ENCODE assay signal across 12 mouse cellular contexts in the genomic region with DNA sequence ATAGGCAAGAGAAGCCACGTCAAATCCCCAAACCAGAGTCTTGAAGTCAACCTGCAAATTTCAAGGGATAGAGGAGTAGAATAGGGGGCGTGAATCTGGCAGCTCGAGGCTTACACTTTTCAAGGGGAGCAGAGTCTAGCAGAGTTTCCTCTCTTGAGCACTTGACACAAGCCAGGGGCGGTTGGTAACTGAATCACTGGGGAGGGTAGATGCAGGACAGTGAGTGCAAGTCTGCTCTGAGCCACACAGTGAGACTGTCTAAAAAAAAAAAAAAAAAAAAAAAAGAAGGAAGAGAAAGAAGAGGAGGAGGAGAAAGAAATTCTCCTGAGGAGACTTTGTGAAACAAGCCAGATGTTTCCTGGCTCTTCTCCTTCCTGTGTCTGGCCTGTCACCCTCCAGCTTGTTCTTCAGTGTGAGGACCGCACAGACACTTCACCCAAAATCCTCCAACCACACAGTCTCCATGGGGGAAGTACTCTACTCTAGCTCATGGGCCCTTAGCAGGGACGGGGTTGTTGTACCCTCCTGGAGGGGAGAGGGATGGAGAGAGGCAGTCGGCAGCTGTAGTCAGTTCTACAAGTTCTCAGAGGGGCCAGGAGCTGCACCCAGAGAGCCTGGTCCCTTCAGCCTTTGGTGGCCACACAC. TPM values are rescaled to one million over a fixed set of nuclear protein-coding genes. Genes with fewer than 3 reads are reported as not detected.
DNase-seq lines count a peak whose midpoint lies in the region; ATAC-seq and TF ChIP-seq lines count a peak whose summit lies in the region.
"Had no signal": no experiment of that assay in that cellular context is flagged by ENCODE, and none has a peak within 500 bp of the region (broad histone marks: within the 10 kb centered on the region; RNA-seq: fewer than 3 reads in every experiment).

No protein-coding gene starts in this region.

- DNase-seq in kidney, adult 2 months, result peak; percentile 15
- DNase-seq in kidney, adult 11 months, result no peak
- no peak for DNase-seq in CH12.LX (ENCODE audit: extremely low read depth)
- DNase-seq in embryonic facial prominence, embryonic 10.5 days (ENCODE audit: low spot score), result no peak
- DNase-seq in liver, embryonic 13.5 days, result no peak
- no peak for DNase-seq in left cerebral cortex, postnatal 10 days (ENCODE audit: extremely low spot score in 1 of 2, low spot score in 2 of 2)
- no peak for DNase-seq in spleen, postnatal 10 days (ENCODE audit: low spot score in 2 of 2)
- DNase-seq: cerebellum, adult 2 months; right cerebral cortex, postnatal 14 days had no signal

- H3K4me3 ChIP-seq in kidney, adult 2 months (ENCODE audit: insufficient read depth, low read depth, low read length), result no peak overlapping the region
- no peak overlapping the region for H3K4me3 ChIP-seq in CH12.LX (replicated peaks in 1 of 3; ENCODE audit: low read depth in 2 of 3, low read length in 2 of 3, poor library complexity in 1 of 3)
- H3K4me3 ChIP-seq in embryonic facial prominence, embryonic 10.5 days, result no peak overlapping the region
- no peak overlapping the region for H3K4me3 ChIP-seq in liver, embryonic 13.5 days (replicated peaks)

- TF ChIP-seq POLR2A in kidney, adult 2 months (IDR thresholded peaks at IDR 0.05; ENCODE audit: low read depth, low read length), result no peak
- no peak for TF ChIP-seq POLR2A in CH12.LX (IDR thresholded peaks at IDR 0.05; ENCODE audit: low read depth, low read length)

- H3K79me2 ChIP-seq in CH12.LX (replicated peaks; ENCODE audit: control insufficient read depth, extremely low read depth, insufficient read depth, poor library complexity, severe bottlenecking), result no peaks in the 10 kb centered on the region

- TF ChIP-seq EP300 in CH12.LX (IDR thresholded peaks at IDR 0.05; ENCODE audit: low read length), result no peak

- H3K4me2 ChIP-seq in CH12.LX (ENCODE audit: insufficient read depth, low read depth, poor library complexity, severe bottlenecking), result no peak overlapping the region
- H3K4me2 ChIP-seq in liver, embryonic 13.5 days, result no peak overlapping the region

- no peaks in the 10 kb centered on the region for H3K36me3 ChIP-seq in kidney, adult 2 months (ENCODE audit: control insufficient read depth, insufficient read depth, low read length)
- peaks cover 3 to 34% of the 10 kb centered on the region in 2 experiments for H3K36me3 ChIP-seq in CH12.LX (replicated peaks in 1 of 2; ENCODE audit: control insufficient read depth in 1 of 2, insufficient read depth in 1 of 2, low read length in 1 of 2)
- no peaks in the 10 kb centered on the region for H3K36me3 ChIP-seq in embryonic facial prominence, embryonic 10.5 days (replicated peaks)
- H3K36me3 ChIP-seq in liver, embryonic 13.5 days, result no peaks in the 10 kb centered on the region

- TF ChIP-seq RAD21 in CH12.LX (IDR thresholded peaks at IDR 0.05; ENCODE audit: low read depth, low read length), result no peak

- H3K27ac ChIP-seq in kidney, adult 2 months (ENCODE audit: insufficient read depth, low read depth, low read length), result no peak overlapping the region
- no peak overlapping the region for H3K27ac ChIP-seq in CH12.LX (ENCODE audit: insufficient read depth, low read depth)
- peak overlapping the region; percentile 44; the same call in 1 of the 2 replicates for H3K27ac ChIP-seq in embryonic facial prominence, embryonic 10.5 days (replicated peaks)
- H3K27ac ChIP-seq in liver, embryonic 13.5 days, result peak overlapping the region; percentile 50

- in situ Hi-C loops in CH12.LX (cut with MboI; ENCODE audit: low pct_ligation_motif_present, low pct_unique_long_range_greater_than_20kb, low sequenced_read_pairs), result no loop called here

- ATAC-seq in liver, embryonic 13.5 days (ENCODE audit: low read depth), result no peak
- no peak for ATAC-seq in monocyte, adult 5-6 weeks (replicated peaks; ENCODE audit: insufficient number of reproducible peaks, low FRiP score, low TSS enrichment, poor library complexity, severe bottlenecking)
- ATAC-seq: activated CD4-positive, CD25-positive, alpha-beta regulatory T cell, adult 4 months; lung, postnatal 0 days had no signal

- no peak for TF ChIP-seq CTCF in kidney, adult 2 months (conservative IDR thresholded peaks at IDR 0.05; ENCODE audit: insufficient read depth, insufficient read length, low read depth, low read length)
- no peak for TF ChIP-seq CTCF in CH12.LX (conservative IDR thresholded peaks at IDR 0.05 in 1 of 2, IDR thresholded peaks at IDR 0.05 in 1 of 2; ENCODE audit: low read depth in 2 of 2, low read length in 2 of 2)

- intact Hi-C loops in left cerebral cortex, postnatal 10 days (cut with DNase I), result no loop called here

- H3K9ac ChIP-seq in CH12.LX (ENCODE audit: insufficient read depth, low read depth), result no peak overlapping the region
- no peak overlapping the region for H3K9ac ChIP-seq in liver, embryonic 13.5 days

- WGBS in kidney, adult 2 months, result 54% methylated on average over 7 of the region's 7 CpGs
- WGBS in embryonic facial prominence, embryonic 10.5 days, result 66% methylated on average over 7 of the region's 7 CpGs
- WGBS in liver, embryonic 13.5 days (ENCODE audit: insufficient replicate concordance), result 21% methylated on average over 7 of the region's 7 CpGs

- no peaks in the 10 kb centered on the region for H3K27me3 ChIP-seq in kidney, adult 2 months (replicated peaks; ENCODE audit: control insufficient read depth, insufficient read depth, low read length)
- no peaks in the 10 kb centered on the region for H3K27me3 ChIP-seq in CH12.LX (replicated peaks)
- peaks cover 39% of the 10 kb centered on the region; the same call in 1 of the 2 replicates for H3K27me3 ChIP-seq in embryonic facial prominence, embryonic 10.5 days (replicated peaks; ENCODE audit: low read depth, poor library complexity, severe bottlenecking)
- no peaks in the 10 kb centered on the region for H3K27me3 ChIP-seq in liver, embryonic 13.5 days

- H3K4me1 ChIP-seq in kidney, adult 2 months (ENCODE audit: control insufficient read depth, insufficient read depth, low read length), result no peaks in the 10 kb centered on the region
- H3K4me1 ChIP-seq in CH12.LX (ENCODE audit: control insufficient read depth in 1 of 2, insufficient read depth in 2 of 2), result peaks cover 9 to 72% of the 10 kb centered on the region in 2 experiments; a peak in 3 of 4 replicates
- H3K4me1 ChIP-seq in embryonic facial prominence, embryonic 10.5 days, result peaks cover 67% of the 10 kb centered on the region
- peaks cover 5% of the 10 kb centered on the region; the same call in 1 of the 2 replicates for H3K4me1 ChIP-seq in liver, embryonic 13.5 days (replicated peaks)

- H3K9me3 ChIP-seq in CH12.LX (replicated peaks; ENCODE audit: low read length), result no peaks in the 10 kb centered on the region
- no peaks in the 10 kb centered on the region for H3K9me3 ChIP-seq in embryonic facial prominence, embryonic 10.5 days
- no peaks in the 10 kb centered on the region for H3K9me3 ChIP-seq in liver, embryonic 13.5 days (replicated peaks)

- dilution Hi-C loops in CH12.LX (cut with MboI; ENCODE audit: extremely low pct_ligation_motif_present, extremely low pct_unique_long_range_greater_than_20kb, low sequenced_read_pairs), result no loop called here

TF ChIP-seq in CH12.LX, 34 proteins besides CTCF, POLR2A, EP300 and RAD21:
- TF ChIP-seq USF2 (conservative IDR thresholded peaks at IDR 0.05; ENCODE audit: low read depth, low read length) (no peak), ZNF384 (IDR thresholded peaks at IDR 0.05; ENCODE audit: low read depth, low read length) (peak; percentile 87)

RNA-seq across cellular contexts. Expression of a gene that starts 5.7 kb away (rescaled TPM):
- 2.4 and 2.8 TPM in 2 replicates for polyA plus RNA-seq in kidney, adult 2 months (2012; rRNA removed)
- total RNA-seq in CH12.LX (2012; rRNA removed), result 1.9 and 2.0 TPM in 2 replicates
- total RNA-seq in CH12.LX (2014; rRNA removed), result 3.4 and 4.7 TPM in 2 replicates
- polyA plus RNA-seq in CH12.LX (2012; ENCODE audit: insufficient read length, low read depth), result 6.2 and 6.7 TPM in 2 replicates
- polyA plus RNA-seq in embryonic facial prominence, embryonic 10.5 days (2016; fragmentation: Nextera tagmentation; extraction: Ambion mirVana), result 1.3 and 1.5 TPM in 2 replicates
- 5.7 and 5.9 TPM in 2 replicates for polyA plus RNA-seq in liver, embryonic 13.5 days (2015; fragmentation: Nextera tagmentation; extraction: Ambion mirVana)
- total RNA-seq in left cerebral cortex, postnatal 10 days (2021), result 1 to 10 TPM; 2.0 to 2.1 TPM
- 26.6 to 48.8 TPM (median 47.3 TPM) in 3 replicates for total RNA-seq in monocyte, adult 5-6 weeks (2017)

RNA-seq across cellular contexts. Expression of a gene that starts 36.9 kb away (rescaled TPM):
- 74.5 and 89.3 TPM in 2 replicates for polyA plus RNA-seq in kidney, adult 2 months (2012; rRNA removed)
- total RNA-seq in CH12.LX (2012; rRNA removed), result 158 and 162 TPM in 2 replicates
- 148 TPM in 2 replicates for total RNA-seq in CH12.LX (2014; rRNA removed)
- polyA plus RNA-seq in CH12.LX (2012; ENCODE audit: insufficient read length, low read depth), result 153 and 155 TPM in 2 replicates
- polyA plus RNA-seq in embryonic facial prominence, embryonic 10.5 days (2016; fragmentation: Nextera tagmentation; extraction: Ambion mirVana), result 478 and 497 TPM in 2 replicates
- 109 and 121 TPM in 2 replicates for polyA plus RNA-seq in liver, embryonic 13.5 days (2015; fragmentation: Nextera tagmentation; extraction: Ambion mirVana)
- total RNA-seq in left cerebral cortex, postnatal 10 days (2021), result 10 to 100 TPM; 86.3 to 92.1 TPM
- total RNA-seq in monocyte, adult 5-6 weeks (2017), result 218 to 284 TPM (median 219 TPM) in 3 replicates

Comparison
In these comparisons a context has a peak if more than half of its experiments do, and no peak if none do; other contexts are left out.
1. H3K27ac ChIP-seq: peak in embryonic facial prominence, embryonic 10.5 days (single experiment) and liver, embryonic 13.5 days (single experiment); none in kidney, adult 2 months (single experiment) and CH12.LX (single experiment).